Mouse (Mus musculus): Measurements from ENCODE around the gene Plxna4. TPM values are rescaled to one million over a fixed set of nuclear protein-coding genes. Genes with fewer than 3 reads are reported as not detected.

The Plxna4 gene
- polyA plus RNA-seq, 1 experiment from 2014 or later, result 9.5 TPM

DNA sequence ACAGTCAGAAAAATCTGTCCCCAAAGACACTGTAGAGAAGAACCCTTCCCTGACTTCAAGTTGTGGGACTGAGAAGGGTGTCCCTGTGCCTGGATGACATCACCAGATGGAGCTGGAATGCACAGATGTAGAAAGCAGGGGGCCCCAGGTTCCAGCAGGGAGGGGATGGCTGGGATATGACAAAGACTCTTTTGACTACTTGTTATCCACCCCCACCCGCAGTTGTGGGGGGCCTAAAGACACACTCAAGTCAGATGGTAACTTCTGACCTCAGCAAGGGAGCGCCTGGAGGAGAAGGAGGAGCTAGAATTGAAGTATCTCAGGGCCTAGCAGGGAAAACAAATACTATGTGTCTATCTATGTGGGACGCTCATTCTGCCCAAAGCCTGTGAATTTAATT lies 266.8 kb downstream of the Plxna4 start:
- no peak overlapping the region for H3K9ac ChIP-seq
- no peak overlapping the region for H3K4me3 ChIP-seq
- WGBS, result 34% methylated on average over 3 of the region's 3 CpGs
- no peaks in the 10 kb centered on the region for H3K27me3 ChIP-seq (replicated peaks)
- H3K4me1 ChIP-seq (replicated peaks), result peaks cover 11% of the 10 kb centered on the region
- H3K27ac ChIP-seq (ENCODE audit: poor library complexity, severe bottlenecking), result no peak overlapping the region
- H3K36me3 ChIP-seq, result no peaks in the 10 kb centered on the region
- H3K9me3 ChIP-seq (replicated peaks), result no peaks in the 10 kb centered on the region
- no peak overlapping the region for H3K4me2 ChIP-seq
- ATAC-seq (ENCODE audit: insufficient number of reproducible peaks, low FRiP score), result 0 out of 2 replicates have a peak, but pooled peaks have one; percentile 42

DNA sequence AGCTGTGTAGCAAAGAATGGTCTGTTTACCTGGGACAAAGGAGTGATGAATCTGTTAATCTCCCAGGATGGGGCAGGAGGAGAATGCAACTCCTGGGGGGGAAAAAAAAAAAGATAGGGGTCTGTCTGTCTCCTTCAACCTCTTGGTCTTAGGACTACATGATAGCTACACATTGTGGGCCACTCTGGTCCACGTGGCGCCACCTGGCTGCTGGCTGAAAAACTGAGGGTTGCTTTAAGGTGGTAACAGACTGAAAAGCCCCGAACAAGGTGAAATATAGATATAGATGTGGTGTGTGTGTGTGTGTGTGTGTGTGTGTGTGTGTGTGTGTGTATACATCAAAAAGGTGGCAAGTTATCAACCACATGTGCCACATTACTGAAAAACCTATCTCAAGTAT lies 267.7 kb downstream of the Plxna4 start:
- peaks cover 13% of the 10 kb centered on the region for H3K4me1 ChIP-seq (replicated peaks)
- no peak for ATAC-seq (ENCODE audit: insufficient number of reproducible peaks, low FRiP score)
- H3K4me2 ChIP-seq, result no peak overlapping the region
- 43% methylated on average over 3 of the region's 3 CpGs for WGBS
- no peaks in the 10 kb centered on the region for H3K27me3 ChIP-seq (replicated peaks)
- no peaks in the 10 kb centered on the region for H3K36me3 ChIP-seq
- H3K4me3 ChIP-seq, result no peak overlapping the region
- H3K9me3 ChIP-seq (replicated peaks), result no peaks in the 10 kb centered on the region
- no peak overlapping the region for H3K9ac ChIP-seq
- H3K27ac ChIP-seq (ENCODE audit: poor library complexity, severe bottlenecking), result no peak overlapping the region

GRCm38 (mm10) chr6:32317470-32317869 lies 270.5 kb downstream of the Plxna4 start:
- H3K36me3 ChIP-seq, result no peaks in the 10 kb centered on the region
- no peak overlapping the region for H3K4me2 ChIP-seq
- no peak overlapping the region for H3K4me3 ChIP-seq
- H3K27ac ChIP-seq (ENCODE audit: poor library complexity, severe bottlenecking), result no peak overlapping the region
- no peak overlapping the region for H3K9ac ChIP-seq
- no peaks in the 10 kb centered on the region for H3K27me3 ChIP-seq (replicated peaks)
- WGBS, result 76% methylated on average over 8 of the region's 8 CpGs
- H3K9me3 ChIP-seq (replicated peaks), result no peaks in the 10 kb centered on the region
- peaks cover 18% of the 10 kb centered on the region for H3K4me1 ChIP-seq (replicated peaks)
- no peak for ATAC-seq (ENCODE audit: insufficient number of reproducible peaks, low FRiP score)

DNA sequence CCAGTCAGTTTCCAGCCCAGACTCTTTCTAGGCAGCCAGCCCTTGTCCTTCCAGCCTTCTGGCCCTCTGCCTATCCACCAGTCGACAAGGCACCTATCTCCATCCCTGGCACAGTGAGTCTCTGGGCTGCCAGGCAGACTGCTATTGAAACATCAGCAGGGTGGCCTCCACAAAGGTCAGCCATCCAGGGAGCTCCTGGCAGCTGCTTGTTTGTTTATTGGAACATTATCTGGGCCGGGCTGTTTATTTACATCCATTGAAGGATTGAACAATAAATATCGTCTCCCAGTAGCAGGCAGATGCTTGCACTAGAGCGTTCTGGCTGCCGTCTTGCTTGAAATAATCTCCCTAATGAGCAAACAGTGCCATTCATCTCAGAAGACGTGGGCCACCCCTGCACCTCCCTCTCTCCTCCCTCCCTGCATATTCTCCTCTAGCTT lies 273.0 kb downstream of the Plxna4 start:
- Histone ChIP-seq H3K36me3 (0 out of 2 replicates have a peak, but pooled peaks cover 3% of the 10 kb centered on the region), H3K9ac (no peak overlapping the region), H3K4me2 (no peak overlapping the region), H3K9me3 (replicated peaks) (no peaks in the 10 kb centered on the region), H3K27me3 (replicated peaks) (no peaks in the 10 kb centered on the region), H3K4me3 (no peak overlapping the region), H3K27ac (ENCODE audit: poor library complexity, severe bottlenecking) (no peak overlapping the region), H3K4me1 (replicated peaks) (0 out of 2 replicates have a peak, but pooled peaks cover 7% of the 10 kb centered on the region)
- WGBS, result 49% methylated on average over 6 of the region's 6 CpGs
- no peak for ATAC-seq (ENCODE audit: insufficient number of reproducible peaks, low FRiP score)

GRCm38 (mm10) chr6:32309147-32309546 lies 278.8 kb downstream of the Plxna4 start:
- Histone ChIP-seq H3K27me3 (replicated peaks) (no peaks in the 10 kb centered on the region), H3K4me3 (no peak overlapping the region), H3K27ac (ENCODE audit: poor library complexity, severe bottlenecking) (no peak overlapping the region), H3K36me3 (0 out of 2 replicates have a peak, but pooled peaks cover 3% of the 10 kb centered on the region), H3K9me3 (replicated peaks) (no peaks in the 10 kb centered on the region), H3K9ac (no peak overlapping the region), H3K4me1 (replicated peaks) (no peaks in the 10 kb centered on the region), H3K4me2 (no peak overlapping the region)
- WGBS, result 90% methylated on average over 4 of the region's 4 CpGs
- no peak for ATAC-seq (ENCODE audit: insufficient number of reproducible peaks, low FRiP score)

DNA sequence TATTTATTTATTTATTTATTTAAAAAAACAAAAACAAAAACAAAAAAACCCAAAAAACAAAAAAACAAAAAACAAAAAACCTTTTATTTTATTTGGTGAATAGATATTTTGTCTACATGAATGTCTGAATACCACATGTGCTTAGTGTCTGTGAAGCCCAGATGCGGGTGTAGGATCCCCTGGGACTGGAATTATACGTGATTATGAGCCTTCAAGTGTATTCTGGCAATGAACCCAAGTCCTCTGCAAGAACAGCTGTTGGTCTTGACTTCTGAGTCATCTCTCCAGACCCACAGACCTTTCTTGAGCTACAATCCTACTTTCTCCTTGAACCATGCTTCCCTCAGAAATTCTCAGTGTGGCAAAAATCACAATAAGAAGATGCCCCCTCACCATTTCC lies 287.4 kb downstream of the Plxna4 start:
- H3K36me3 ChIP-seq, result no peaks in the 10 kb centered on the region
- 73% methylated on average over 2 of the region's 2 CpGs for whole genome bisulfite sequencing
- no peak overlapping the region for H3K9ac ChIP-seq
- H3K9me3 ChIP-seq (replicated peaks), result no peaks in the 10 kb centered on the region
- no peaks in the 10 kb centered on the region for H3K4me1 ChIP-seq (replicated peaks)
- H3K27me3 ChIP-seq (replicated peaks), result no peaks in the 10 kb centered on the region
- no peak overlapping the region for H3K4me2 ChIP-seq
- no peak for ATAC-seq (ENCODE audit: insufficient number of reproducible peaks, low FRiP score)
- H3K27ac ChIP-seq (ENCODE audit: poor library complexity, severe bottlenecking), result no peak overlapping the region
- H3K4me3 ChIP-seq, result no peak overlapping the region

DNA sequence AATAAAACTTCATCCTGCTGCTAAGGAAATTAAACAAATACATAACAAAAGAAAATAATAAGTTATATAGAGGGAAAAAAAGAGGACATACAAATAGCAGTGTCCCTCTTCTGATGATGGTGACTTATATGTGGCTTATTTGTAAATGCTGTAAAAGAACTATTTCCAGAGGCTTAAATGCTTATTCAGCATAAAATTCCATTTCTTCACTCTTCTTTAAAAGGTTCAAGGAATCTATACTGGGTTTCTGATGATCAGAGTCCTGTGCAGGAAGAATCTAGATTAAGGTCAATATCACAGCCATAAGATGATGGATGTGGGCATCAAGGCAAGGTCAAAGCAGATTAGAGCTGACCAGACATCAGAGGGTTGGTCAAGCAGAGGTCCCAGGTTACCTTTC lies 306.5 kb downstream of the Plxna4 start:
- Histone ChIP-seq H3K36me3 (no peaks in the 10 kb centered on the region), H3K9ac (no peak overlapping the region), H3K4me2 (no peak overlapping the region), H3K4me1 (replicated peaks) (no peaks in the 10 kb centered on the region), H3K4me3 (no peak overlapping the region), H3K9me3 (replicated peaks) (no peaks in the 10 kb centered on the region), H3K27me3 (replicated peaks) (no peaks in the 10 kb centered on the region), H3K27ac (ENCODE audit: poor library complexity, severe bottlenecking) (no peak overlapping the region)
- ATAC-seq (ENCODE audit: insufficient number of reproducible peaks, low FRiP score), result no peak

GRCm38 (mm10) chr6:32280728-32281127 lies 307.3 kb downstream of the Plxna4 start:
- no peaks in the 10 kb centered on the region for H3K9me3 ChIP-seq (replicated peaks)
- H3K9ac ChIP-seq, result no peak overlapping the region
- no peaks in the 10 kb centered on the region for H3K27me3 ChIP-seq (replicated peaks)
- no peak overlapping the region for H3K4me3 ChIP-seq
- H3K4me2 ChIP-seq, result no peak overlapping the region
- H3K27ac ChIP-seq (ENCODE audit: poor library complexity, severe bottlenecking), result no peak overlapping the region
- no peaks in the 10 kb centered on the region for H3K4me1 ChIP-seq (replicated peaks)
- H3K36me3 ChIP-seq, result no peaks in the 10 kb centered on the region
- WGBS, result 49% methylated on average over 2 of the region's 2 CpGs
- no peak for ATAC-seq (ENCODE audit: insufficient number of reproducible peaks, low FRiP score)

DNA sequence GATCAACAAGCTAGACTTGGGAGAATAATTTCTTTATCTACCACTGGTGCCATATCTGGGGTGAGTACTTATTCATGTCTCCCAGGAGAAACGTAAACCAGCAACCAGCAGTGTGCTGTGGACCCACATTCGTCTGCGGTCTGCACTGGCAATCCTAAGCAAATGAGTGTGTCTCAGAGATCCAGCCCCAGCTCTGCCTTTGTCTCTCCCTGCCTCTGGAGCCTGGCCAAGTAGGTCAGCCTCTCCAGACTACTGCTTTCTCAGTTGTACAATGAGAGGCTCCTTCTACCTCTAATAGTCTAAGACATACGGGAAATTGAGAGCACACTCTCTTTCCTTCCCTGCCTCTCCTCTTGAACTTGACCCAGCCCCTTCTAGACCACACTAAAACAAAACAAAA lies 316.5 kb downstream of the Plxna4 start:
- Histone ChIP-seq H3K27me3 (replicated peaks) (no peaks in the 10 kb centered on the region), H3K9ac (no peak overlapping the region), H3K4me1 (replicated peaks) (no peaks in the 10 kb centered on the region; the same call in 1 of the 2 replicates), H3K9me3 (replicated peaks) (0 out of 2 replicates have a peak, but pooled peaks cover 7% of the 10 kb centered on the region), H3K27ac (ENCODE audit: poor library complexity, severe bottlenecking) (no peak overlapping the region), H3K36me3 (no peaks in the 10 kb centered on the region), H3K4me2 (no peak overlapping the region), H3K4me3 (no peak overlapping the region)
- no peak for ATAC-seq (ENCODE audit: insufficient number of reproducible peaks, low FRiP score)
- WGBS, result 62% methylated on average over 4 of the region's 4 CpGs

DNA sequence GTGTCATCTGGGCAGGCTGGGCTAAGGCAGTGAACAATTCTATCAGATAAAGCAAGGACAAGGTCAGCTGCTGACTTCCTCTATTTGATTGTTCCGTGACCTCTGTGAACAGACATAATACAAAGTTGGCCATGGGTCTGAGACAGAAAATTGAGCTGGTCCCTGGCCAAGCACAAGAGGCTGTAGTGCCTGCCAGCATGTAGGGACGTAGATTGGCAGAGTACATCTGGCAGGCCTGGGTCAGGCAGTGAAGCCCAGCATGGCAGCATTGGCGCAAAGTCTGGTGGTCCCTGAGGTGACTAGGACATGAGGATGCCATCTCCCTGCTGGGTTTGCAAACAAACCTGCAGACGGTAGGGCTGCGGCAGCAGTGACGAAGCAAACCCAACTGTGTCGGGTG lies 321.9 kb downstream of the Plxna4 start:
- Histone ChIP-seq H3K4me2 (no peak overlapping the region), H3K4me3 (no peak overlapping the region), H3K27ac (ENCODE audit: poor library complexity, severe bottlenecking) (no peak overlapping the region), H3K4me1 (replicated peaks) (peaks cover 13% of the 10 kb centered on the region), H3K9ac (no peak overlapping the region), H3K9me3 (replicated peaks) (0 out of 2 replicates have a peak, but pooled peaks cover 7% of the 10 kb centered on the region), H3K27me3 (replicated peaks) (no peaks in the 10 kb centered on the region), H3K36me3 (no peaks in the 10 kb centered on the region)
- 78% methylated on average over 7 of the region's 7 CpGs for WGBS
- no peak for ATAC-seq (ENCODE audit: insufficient number of reproducible peaks, low FRiP score)

GRCm38 (mm10) chr6:32261339-32261738 lies 326.7 kb downstream of the Plxna4 start:
- H3K9me3 ChIP-seq (replicated peaks), result no peaks in the 10 kb centered on the region
- no peak overlapping the region for H3K9ac ChIP-seq
- no peak overlapping the region for H3K27ac ChIP-seq (ENCODE audit: poor library complexity, severe bottlenecking)
- no peak overlapping the region for H3K4me3 ChIP-seq
- ATAC-seq (ENCODE audit: insufficient number of reproducible peaks, low FRiP score), result no peak
- H3K4me2 ChIP-seq, result no peak overlapping the region
- no peaks in the 10 kb centered on the region for H3K36me3 ChIP-seq
- H3K4me1 ChIP-seq (replicated peaks), result peaks cover 13% of the 10 kb centered on the region
- no peaks in the 10 kb centered on the region for H3K27me3 ChIP-seq (replicated peaks)
- WGBS, result 33% methylated on average over 3 of the region's 3 CpGs

DNA sequence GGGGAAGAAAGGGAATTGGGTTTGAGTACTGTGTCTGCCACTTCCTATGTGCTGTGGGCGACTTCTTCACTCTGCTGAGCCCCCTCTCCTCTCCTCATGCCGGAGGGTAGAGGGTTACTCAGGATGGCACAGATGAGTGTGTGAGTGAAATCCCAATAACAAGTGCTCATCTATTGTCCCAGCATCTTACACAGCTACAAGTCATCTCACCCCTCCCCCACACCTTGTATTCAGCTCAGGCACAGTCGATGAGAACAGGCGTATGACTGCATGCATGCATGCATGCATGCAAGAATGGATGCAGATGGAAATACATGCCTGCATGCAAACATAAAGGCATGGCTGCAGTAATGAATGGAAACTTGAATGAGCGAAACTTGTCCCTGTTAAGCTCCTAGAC lies 327.7 kb downstream of the Plxna4 start:
- H3K36me3 ChIP-seq, result no peaks in the 10 kb centered on the region
- H3K27ac ChIP-seq (ENCODE audit: poor library complexity, severe bottlenecking), result no peak overlapping the region
- H3K27me3 ChIP-seq (replicated peaks), result no peaks in the 10 kb centered on the region
- no peak for ATAC-seq (ENCODE audit: insufficient number of reproducible peaks, low FRiP score)
- H3K4me3 ChIP-seq, result no peak overlapping the region
- H3K9ac ChIP-seq, result no peak overlapping the region
- H3K4me2 ChIP-seq, result no peak overlapping the region
- H3K9me3 ChIP-seq (replicated peaks), result no peaks in the 10 kb centered on the region
- H3K4me1 ChIP-seq (replicated peaks), result 0 out of 2 replicates have a peak, but pooled peaks cover 5% of the 10 kb centered on the region
- WGBS, result 82% methylated on average over 5 of the region's 5 CpGs
